Mouse (Mus musculus): ENCODE results near the gene Vmn2r98. TPM values are rescaled to one million over a fixed set of nuclear protein-coding genes. Genes with fewer than 3 reads are reported as not detected.
"Not testable (repeated sequence)": the region's sequence is repeated elsewhere in the genome, so short reads cannot be mapped to it uniquely, and the experiment has no call there.

The Vmn2r98 gene
- polyA plus RNA-seq (2012; rRNA removed) (not detected in 2 replicates), polyA plus RNA-seq (2014; fragmentation: Nextera tagmentation; extraction: Ambion mirVana) (not detected in 2 replicates)

- not testable (repeated sequence) for H3K4me1 ChIP-seq (replicated peaks; ENCODE audit: control insufficient read depth in 2 of 2, insufficient read depth in 2 of 2, low read length in 1 of 2); H3K9ac ChIP-seq (replicated peaks); H3K4me3 ChIP-seq (ENCODE audit: insufficient read depth in 1 of 2, low read depth in 2 of 2, low read length in 2 of 2); H3K9me3 ChIP-seq (ENCODE audit: control insufficient read depth, low read length); H3K27me3 ChIP-seq (ENCODE audit: control insufficient read depth, insufficient read depth, low read length); DNase-seq (ENCODE audit: low read depth in 3 of 3, low spot score in 3 of 3); H3K36me3 ChIP-seq (replicated peaks; ENCODE audit: control insufficient read depth, insufficient read depth, low read depth); ATAC-seq (ENCODE audit: insufficient read depth); H3K27ac ChIP-seq; H3K4me2 ChIP-seq (ENCODE audit: low read depth)
These were observed at the start of gene Vmn2r98 for GRCm38 (mm10) chr17:19053160-19053559. Gene Vmn2r98 (plus strand): TSS chr17:19053460.

DNA sequence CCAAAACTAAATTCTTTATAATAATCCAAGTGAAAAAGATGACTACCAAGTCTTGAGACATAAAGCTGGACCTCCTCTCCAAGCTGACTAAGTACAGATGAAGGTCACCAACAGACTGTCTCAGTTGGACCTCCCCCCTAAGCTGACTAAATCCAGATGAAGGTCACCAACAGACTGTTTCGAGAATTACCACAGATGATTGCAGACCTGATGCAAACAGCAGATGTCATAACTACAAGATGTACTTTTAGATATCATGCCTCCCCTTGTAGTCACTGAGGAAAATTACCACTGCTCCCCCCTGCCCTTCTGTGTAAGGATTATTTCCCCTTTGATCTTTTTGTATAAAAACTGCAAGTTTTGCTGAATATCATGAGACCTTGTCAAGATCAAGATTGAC lies 21.8 kb upstream of the Vmn2r98 start:
- H3K36me3 ChIP-seq (replicated peaks; ENCODE audit: control insufficient read depth, insufficient read depth, low read depth); H3K9me3 ChIP-seq (ENCODE audit: control insufficient read depth, low read length); H3K27ac ChIP-seq; DNase-seq (ENCODE audit: low read depth in 3 of 3, low spot score in 3 of 3); H3K4me1 ChIP-seq (replicated peaks; ENCODE audit: control insufficient read depth in 2 of 2, insufficient read depth in 2 of 2, low read length in 1 of 2); H3K4me3 ChIP-seq (ENCODE audit: insufficient read depth in 1 of 2, low read depth in 2 of 2, low read length in 2 of 2); H3K9ac ChIP-seq (replicated peaks); ATAC-seq (ENCODE audit: insufficient read depth); H3K4me2 ChIP-seq (ENCODE audit: low read depth); H3K27me3 ChIP-seq (ENCODE audit: control insufficient read depth, insufficient read depth, low read length): not testable (repeated sequence)
- 43% methylated on average over 1 of the region's 1 CpGs for WGBS (ENCODE audit: insufficient replicate concordance)

GRCm38 (mm10) chr17:19031962-19032361 lies 21.3 kb upstream of the Vmn2r98 start:
- no peaks in the 10 kb centered on the region for H3K36me3 ChIP-seq (replicated peaks; ENCODE audit: control insufficient read depth, insufficient read depth, low read depth)
- no peak overlapping the region for H3K27ac ChIP-seq
- no peak overlapping the region for H3K4me3 ChIP-seq (ENCODE audit: insufficient read depth in 1 of 2, low read depth in 2 of 2, low read length in 2 of 2)
- H3K9me3 ChIP-seq (ENCODE audit: control insufficient read depth, low read length): no peaks in the 10 kb centered on the region
- ATAC-seq (ENCODE audit: insufficient read depth) (no peak), DNase-seq (ENCODE audit: low read depth in 3 of 3, low spot score in 3 of 3) (no peak)
- H3K4me1 ChIP-seq (replicated peaks; ENCODE audit: control insufficient read depth in 2 of 2, insufficient read depth in 2 of 2, low read length in 1 of 2): no peaks in the 10 kb centered on the region
- H3K27me3 ChIP-seq (ENCODE audit: control insufficient read depth, insufficient read depth, low read length): no peaks in the 10 kb centered on the region
- H3K9ac ChIP-seq (replicated peaks): no peak overlapping the region
- H3K4me2 ChIP-seq (ENCODE audit: low read depth): no peak overlapping the region
- WGBS (ENCODE audit: insufficient replicate concordance): 41% methylated on average over 2 of the region's 2 CpGs
- no peak for TF ChIP-seq EP300 (IDR thresholded peaks at IDR 0.05; ENCODE audit: low read depth)
- no peak for TF ChIP-seq CTCF (IDR thresholded peaks at IDR 0.05; ENCODE audit: low read depth)

GRCm38 (mm10) chr17:19032721-19033120 lies 20.5 kb upstream of the Vmn2r98 start:
- no peak for DNase-seq (ENCODE audit: low read depth in 3 of 3, low spot score in 3 of 3)
- H3K9ac ChIP-seq (replicated peaks): no peak overlapping the region
- H3K36me3 ChIP-seq (replicated peaks; ENCODE audit: control insufficient read depth, insufficient read depth, low read depth): no peaks in the 10 kb centered on the region
- no peak overlapping the region for H3K4me2 ChIP-seq (ENCODE audit: low read depth)
- no peak for ATAC-seq (ENCODE audit: insufficient read depth)
- 42% methylated on average over 3 of the region's 3 CpGs for WGBS (ENCODE audit: insufficient replicate concordance)
- no peaks in the 10 kb centered on the region for H3K9me3 ChIP-seq (ENCODE audit: control insufficient read depth, low read length)
- no peak overlapping the region for H3K27ac ChIP-seq
- no peaks in the 10 kb centered on the region for H3K27me3 ChIP-seq (ENCODE audit: control insufficient read depth, insufficient read depth, low read length)
- H3K4me3 ChIP-seq (ENCODE audit: insufficient read depth in 1 of 2, low read depth in 2 of 2, low read length in 2 of 2): no peak overlapping the region
- no peak for TF ChIP-seq EP300 (IDR thresholded peaks at IDR 0.05; ENCODE audit: low read depth)
- no peak for TF ChIP-seq CTCF (IDR thresholded peaks at IDR 0.05; ENCODE audit: low read depth)
- H3K4me1 ChIP-seq (replicated peaks; ENCODE audit: control insufficient read depth in 2 of 2, insufficient read depth in 2 of 2, low read length in 1 of 2): no peaks in the 10 kb centered on the region

Other genes starting within 250 kb of the Vmn2r98 start
- not detected in 2 replicates for gene Vmn2r97, start 139.2 kb upstream of the Vmn2r98 start, polyA plus RNA-seq (2012; rRNA removed)
- gene Vmn2r97, start 139.2 kb upstream of the Vmn2r98 start, polyA plus RNA-seq (2014; fragmentation: Nextera tagmentation; extraction: Ambion mirVana): not detected in 2 replicates

All from liver, embryonic 14.5 days (tissue).